Mouse (Mus musculus): Measurements from ENCODE around the gene F10.
"Not testable (repeated sequence)": the region's sequence is repeated elsewhere in the genome, so short reads cannot be mapped to it uniquely, and the experiment has no call there.

F10 gene

GRCm38 (mm10) chr8:13060441-13061150 lies 23.5 kb downstream of the F10 start, which contains the start of gene Proz:
TSS of gene Proz (plus strand) at chr8:13060914.
- DNase-seq (ENCODE audit: low spot score in 2 of 2), result no peak

- no peak for DNase-seq (ENCODE audit: low spot score in 2 of 2)
Measured at GRCm38 (mm10) chr8:13063112-13063511, 26.0 kb downstream of the F10 start.

- no peak for DNase-seq (ENCODE audit: low spot score in 2 of 2)
Measured at GRCm38 (mm10) chr8:13073255-13073654, 36.1 kb downstream of the F10 start.

GRCm38 (mm10) chr8:13075044-13075443 lies 37.9 kb downstream of the F10 start:
- DNase-seq (ENCODE audit: low spot score in 2 of 2), result no peak

GRCm38 (mm10) chr8:13075579-13075978 lies 38.5 kb downstream of the F10 start:
- not testable (repeated sequence) for DNase-seq (ENCODE audit: low spot score in 2 of 2)

GRCm38 (mm10) chr8:13077542-13077941 lies 40.4 kb downstream of the F10 start:
- no peak for DNase-seq (ENCODE audit: low spot score in 2 of 2)

- DNase-seq (ENCODE audit: low spot score in 2 of 2), result peak; percentile 95
Measured at GRCm38 (mm10) chr8:13104691-13105086, 67.6 kb downstream of the F10 start.

GRCm38 (mm10) chr8:13105087-13105881 lies 68.2 kb downstream of the F10 start, which contains the start of the genes Pcid2 and Cul4a:
TSS of gene Pcid2 (minus strand) at chr8:13105459.
TSS of gene Cul4a (plus strand) at chr8:13105621.
- peak; percentile 91 to 98 for DNase-seq (ENCODE audit: low spot score in 2 of 2)

- peak in 1 of 2 experiments; percentile 35 for DNase-seq (ENCODE audit: low spot score in 2 of 2)
Measured at GRCm38 (mm10) chr8:13105908-13106551, 68.9 kb downstream of the F10 start.
